Mouse (Mus musculus) skeletal muscle tissue, adult 2 months (tissue): Measurements from ENCODE around the gene Acap2.

Experiments used
- DNase-seq: peaks from one replicate; pipeline ENCODE4 v3.0.0-alpha.2; 2012; ENCODE audit warnings: low read depth, low spot score

Gene Acap2

DNA sequence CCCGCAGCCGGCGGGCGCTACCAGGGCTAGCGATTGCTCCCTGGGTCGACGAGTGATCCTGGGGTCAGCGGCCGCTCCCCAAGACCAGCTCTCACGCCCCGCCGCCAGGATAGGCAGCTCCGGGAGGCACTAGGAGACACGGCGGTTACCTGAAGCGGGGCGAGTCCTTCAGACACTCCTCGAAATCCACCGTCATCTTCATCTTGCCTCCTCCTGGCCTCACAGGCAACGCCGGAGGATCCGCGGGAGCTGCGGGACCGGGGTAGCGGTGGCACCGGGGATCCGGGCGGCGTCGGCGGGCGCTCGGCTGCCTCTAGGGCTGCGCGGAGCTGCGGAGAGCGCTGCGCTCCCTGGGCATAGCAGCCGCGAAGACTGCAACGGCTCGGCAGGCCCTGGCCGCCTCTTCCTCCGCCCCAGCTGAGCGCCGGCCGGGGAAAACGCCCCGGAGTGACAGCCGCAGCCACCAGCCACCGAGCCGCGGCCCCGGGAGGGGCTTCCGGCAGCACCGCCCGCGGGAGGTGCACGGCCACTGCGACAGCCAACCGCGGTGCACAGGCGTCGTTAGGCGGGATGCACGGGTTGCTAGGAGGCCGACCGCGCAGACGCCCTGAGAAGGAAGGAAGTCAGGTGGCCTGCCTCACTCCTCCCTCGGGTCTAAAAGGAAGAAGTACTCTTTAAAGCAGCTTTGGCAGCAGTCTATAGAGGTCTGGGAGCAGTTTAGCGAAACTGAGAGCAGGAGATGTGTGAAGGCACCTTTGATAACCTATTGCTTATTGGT lies at the start of gene Acap2:
TSS of gene Acap2 (minus strand) at position 456 of the 778 bp plus-strand sequence.
- peak; percentile 97 for DNase-seq

DNA sequence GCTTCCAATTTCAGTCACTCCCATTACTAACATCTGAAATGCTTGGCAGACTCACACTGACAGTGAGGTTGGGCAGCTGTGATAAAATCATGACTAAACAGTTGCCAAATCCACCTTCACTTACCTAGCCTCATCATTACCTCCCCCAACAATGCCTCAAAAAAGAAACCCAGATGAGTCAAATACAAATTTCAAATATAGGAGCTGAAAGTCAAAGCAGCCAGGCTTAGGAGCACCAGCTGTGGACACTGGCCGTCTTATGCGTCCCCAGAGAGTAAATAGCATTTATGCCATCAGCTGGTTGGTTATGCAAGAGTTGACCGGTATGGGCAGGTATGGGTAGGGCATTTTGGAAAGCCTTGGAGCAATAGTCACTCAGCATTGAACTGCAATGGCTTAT lies 48.4 kb upstream of the Acap2 start:
- DNase-seq, result no peak

DNA sequence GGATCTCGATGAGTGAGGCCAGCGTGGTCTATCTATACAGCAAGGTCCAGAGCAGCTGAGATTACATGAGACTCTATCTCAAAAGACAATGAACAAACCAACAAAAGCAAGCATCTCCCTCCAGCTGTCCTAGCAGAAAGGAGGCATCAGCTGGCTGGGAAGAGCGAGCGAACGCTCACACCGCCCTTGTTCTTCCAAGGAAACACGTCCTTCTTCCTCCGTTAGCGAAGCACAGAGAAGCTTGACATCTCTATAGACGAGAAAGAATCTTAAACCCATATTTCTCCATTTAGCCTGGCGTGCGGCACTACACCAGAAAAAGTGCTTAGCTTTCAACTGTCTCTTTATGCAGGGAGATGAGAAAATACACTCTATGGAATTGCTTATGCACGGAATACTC lies 47.7 kb upstream of the Acap2 start:
- DNase-seq, result no peak

DNA sequence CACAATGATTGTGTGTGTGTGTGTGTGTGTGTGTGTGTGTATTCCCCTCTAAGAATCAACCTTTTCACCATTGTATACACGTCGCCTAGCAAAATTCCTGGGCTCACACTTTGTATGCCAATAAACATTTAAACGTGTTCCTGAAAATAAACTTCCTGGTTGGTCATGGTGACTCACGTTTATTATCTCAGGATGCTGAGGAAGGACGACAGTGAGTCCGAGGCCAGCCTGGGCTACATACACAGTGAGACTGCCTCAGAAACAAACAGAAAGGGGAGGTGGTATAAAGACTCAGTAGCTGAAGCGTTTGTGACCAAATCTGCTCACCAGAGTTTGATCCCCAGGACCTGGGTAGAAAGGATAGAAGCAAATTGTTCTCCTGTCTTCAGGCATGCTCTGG lies 46.4 kb upstream of the Acap2 start:
- no peak for DNase-seq

DNA sequence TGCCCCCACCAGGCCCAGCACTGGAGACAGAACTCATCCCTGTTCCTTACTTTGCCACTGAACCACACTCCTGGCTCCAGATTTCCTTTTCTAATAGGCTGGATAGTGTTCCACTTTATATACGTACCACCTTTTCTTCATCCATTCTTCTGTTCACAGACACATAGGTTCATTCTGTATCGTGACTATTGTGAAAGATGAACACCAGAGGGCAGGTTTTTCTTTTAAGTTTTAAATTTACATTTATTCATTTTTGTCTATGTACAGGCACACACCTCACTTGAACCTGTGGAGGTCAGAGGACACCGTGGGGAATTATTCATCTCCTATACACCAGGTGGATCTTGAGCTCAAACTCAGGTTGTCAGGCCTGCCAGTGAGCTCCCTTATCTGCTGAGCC lies 43.0 kb upstream of the Acap2 start:
- DNase-seq, result no peak

DNA sequence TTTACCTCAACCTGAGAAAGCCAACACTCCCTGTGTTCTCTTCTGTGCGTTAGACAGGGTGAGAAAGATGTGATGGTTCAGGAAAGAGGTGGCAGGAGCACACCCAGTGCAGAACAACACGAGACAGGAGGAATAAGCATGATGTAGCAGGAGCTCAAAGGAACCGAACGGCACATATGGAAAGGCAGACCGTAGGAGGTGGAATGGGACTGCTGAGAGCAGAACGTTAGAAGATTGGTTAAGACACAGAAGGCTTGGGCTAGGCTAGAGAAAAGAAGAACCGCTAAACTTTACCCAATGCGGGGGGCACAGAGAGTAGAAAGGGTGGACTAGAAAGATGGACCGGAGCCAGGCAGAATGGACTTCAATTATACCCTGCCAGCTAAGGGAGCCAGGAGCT lies 40.4 kb upstream of the Acap2 start:
- DNase-seq, result no peak

DNA sequence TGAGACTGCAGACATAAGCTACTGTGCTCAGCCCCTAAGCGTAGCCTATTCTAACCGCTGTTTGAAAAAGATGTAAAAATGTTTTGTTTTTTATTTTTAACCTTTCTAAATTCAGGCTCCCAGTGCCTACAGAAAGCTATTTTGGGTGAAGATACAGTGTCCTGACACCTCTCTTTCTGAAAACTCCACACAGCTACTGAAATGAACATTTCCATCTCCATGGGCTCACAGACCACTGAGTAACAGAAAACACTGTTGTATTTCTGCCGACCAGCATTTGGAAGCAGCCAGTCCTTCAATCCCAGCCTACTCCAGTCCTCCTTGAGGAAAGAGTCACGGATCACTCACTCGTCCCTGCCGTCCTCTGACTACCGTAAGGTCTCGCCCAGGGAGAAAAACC lies 39.5 kb upstream of the Acap2 start:
- no peak for DNase-seq

DNA sequence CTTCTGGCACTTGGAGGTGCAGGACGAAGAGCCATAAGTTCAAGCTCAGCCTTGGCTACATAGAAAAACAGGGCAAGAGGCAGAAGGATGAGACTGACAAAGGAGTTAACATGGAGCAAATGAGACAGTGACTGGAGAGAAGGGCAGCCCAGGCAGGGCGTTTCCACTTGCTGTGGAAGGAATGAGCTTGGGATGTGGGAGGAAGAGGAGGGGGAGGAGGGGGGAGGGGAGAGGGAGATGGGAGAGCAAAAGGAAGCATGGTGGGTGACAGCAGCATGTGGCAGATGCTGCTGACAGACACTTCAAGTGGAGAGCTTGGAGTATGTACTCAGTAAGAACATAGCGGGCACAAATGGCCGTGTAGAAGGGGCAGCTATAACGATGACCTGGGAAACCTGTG lies 37.2 kb upstream of the Acap2 start:
- DNase-seq, result no peak

DNA sequence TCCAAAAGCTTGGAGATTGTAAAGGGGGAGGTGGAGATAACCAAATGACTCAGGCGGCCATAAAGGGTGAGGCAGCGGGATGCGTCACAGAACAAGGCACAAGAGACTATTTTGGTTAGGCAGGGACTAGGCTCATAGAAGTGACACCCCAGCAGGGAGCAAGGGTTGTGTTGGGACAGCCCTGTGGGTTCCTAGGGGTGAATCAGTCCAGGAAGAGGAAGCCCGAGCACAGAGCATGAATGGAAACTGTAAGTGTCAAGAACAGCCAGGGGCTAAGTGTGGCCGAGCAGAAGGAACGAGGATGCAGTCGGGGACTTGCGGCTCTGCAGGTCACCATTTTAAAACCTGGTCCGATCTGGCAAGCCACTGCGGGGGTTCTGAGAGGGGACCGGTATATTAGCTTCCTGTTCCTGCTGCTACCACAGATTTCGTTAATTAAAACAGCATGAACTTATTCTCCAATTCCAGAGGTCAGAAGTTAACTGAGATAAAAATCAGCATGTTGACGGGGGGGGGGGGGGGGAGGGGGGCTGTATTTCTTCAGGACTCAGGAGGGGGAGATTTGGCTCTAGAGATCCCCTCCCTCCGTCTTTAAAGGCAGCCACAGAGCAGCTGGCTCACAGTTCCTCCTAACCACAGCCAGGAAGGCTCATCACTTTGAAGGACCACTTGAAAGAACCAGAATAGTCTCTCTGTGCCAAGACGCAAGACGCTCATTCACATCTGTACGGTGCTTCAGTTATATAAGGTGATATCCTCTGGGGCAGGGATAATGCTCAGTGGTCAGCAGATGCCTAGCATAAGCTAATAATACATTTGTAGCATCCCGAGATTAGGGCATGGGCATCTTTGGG lies 34.6 kb upstream of the Acap2 start:
- peak; percentile 34 for DNase-seq

DNA sequence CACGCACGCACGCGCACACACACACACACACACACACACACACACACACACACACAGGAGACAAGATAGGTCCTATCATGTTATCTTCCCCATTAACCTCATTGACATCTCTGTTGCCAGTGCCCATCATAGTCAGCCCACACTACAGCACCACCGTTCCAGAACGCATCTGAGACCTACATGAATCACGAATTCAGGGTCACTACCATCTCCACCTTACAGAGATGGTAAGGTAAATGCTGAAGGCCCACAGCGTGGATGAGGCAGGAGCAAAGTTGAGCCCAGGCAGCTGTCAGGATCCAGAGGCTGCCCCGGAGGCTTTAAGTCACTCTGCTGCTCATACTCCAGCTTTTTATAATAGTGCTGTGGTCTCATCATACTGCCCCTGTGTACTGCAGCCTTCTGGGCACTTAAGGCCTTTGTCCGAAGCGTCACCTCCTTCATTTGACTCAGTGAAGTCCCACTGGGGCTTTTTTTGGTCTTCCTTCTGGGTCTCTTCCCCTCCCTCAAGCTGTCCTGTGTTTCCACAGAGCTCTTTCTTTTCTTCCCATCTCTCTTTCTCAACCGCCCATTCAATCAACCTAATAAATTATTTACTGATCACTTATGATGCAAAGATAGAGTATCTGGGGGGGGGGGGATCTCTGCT lies 33.9 kb upstream of the Acap2 start:
- no peak for DNase-seq

DNA sequence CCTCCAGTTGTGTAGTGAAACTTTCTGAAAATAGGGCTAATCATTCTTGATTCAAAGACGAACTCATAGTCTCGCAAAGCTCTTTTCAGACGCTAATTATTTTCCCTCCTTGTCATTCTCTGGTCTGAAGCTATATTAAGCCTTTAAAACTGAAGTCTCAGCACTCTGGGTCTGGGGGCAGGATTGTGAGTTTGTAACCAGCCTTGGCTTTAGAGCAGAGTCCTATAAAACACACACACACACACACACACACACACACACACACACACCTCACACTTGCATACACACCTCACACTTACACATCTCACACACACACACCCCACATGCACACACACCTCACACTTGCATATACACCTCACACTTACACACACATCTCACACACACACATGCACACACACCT lies 33.3 kb upstream of the Acap2 start:
- no peak for DNase-seq

DNA sequence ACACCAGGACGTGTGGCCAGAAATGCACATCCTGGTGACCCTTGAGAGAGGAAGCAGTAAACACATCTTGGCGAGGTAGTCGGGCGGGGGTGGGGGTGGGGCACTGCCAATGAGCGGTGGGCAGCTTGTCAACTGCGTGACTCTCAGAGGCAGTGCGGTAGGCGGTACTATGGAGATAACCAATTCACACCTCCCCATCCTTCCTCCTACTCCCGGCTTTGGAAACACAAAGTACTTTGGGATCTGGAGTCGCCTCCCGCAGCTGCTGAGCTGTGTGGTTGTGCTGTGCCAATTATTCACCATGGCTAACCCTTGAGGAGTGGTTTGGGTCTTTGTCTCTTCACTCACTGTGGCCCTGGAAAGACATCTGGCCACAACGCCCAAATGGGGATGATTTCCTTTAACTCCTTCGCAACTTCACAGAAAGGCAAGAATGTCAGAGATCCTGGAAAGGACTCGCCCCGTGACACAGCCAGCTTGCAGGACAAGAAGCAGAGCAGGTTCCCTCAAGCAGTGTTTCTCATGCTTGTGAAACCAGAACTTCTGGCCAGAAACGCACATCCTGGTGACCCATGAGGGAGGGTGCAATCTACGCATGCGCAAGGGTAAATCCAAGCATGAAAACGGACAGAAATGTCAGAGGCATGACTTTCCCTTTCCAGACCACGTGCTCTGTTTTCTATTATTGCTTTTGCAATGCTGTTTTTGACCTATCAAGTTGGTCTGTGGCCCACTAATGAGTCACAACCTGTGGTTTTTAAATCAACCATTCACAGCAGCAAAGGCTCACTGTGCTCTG lies 32.7 kb upstream of the Acap2 start:
- DNase-seq, result peak; percentile 94

DNA sequence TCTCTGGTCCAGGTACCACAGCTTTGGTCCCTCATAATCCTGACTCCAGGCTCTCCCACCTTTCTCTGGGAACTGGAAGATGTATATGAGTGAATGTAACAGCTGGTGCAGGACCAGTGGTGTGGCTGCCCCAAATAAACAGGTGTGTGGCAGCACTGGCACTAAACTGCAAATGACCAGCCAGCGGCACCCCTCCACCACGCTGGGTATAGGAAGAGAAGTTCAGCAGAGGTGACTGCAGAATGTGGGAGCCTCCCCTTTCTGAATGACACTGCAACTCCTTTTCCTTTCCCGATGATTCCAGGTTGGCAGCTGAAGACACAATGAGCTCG lies 32.1 kb upstream of the Acap2 start:
- no peak for DNase-seq

DNA sequence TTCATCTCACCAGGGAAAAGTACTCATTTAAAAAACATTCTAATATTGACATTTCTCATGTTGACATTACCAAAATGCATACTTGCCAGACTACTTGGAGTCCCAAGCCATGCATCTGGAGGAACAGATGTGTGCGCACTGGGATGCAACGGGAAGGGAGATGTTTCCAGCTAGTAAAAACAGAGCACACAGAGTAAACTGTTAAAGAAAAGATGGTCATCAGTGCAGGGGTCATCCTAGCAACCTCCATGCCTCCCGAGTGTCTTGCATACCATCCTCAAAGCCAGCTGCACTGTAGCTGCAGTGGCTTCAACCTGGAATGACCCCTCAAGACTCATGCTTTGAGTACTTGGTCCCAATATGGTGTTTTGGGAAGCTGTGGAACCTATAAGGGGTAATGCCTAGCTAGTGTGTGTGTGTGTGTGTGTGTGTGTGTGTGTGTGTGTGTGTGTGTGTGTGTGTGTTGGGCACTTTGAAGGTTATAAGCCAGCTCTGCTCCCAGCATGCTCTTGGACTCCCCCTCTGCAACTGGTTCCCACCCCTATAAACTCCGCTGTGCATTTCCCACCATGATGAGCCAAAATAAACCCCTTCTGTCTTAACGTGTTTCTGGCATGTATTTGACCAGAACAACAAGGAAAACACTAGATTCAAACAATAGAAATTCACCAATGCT lies 31.6 kb upstream of the Acap2 start:
- DNase-seq, result no peak

DNA sequence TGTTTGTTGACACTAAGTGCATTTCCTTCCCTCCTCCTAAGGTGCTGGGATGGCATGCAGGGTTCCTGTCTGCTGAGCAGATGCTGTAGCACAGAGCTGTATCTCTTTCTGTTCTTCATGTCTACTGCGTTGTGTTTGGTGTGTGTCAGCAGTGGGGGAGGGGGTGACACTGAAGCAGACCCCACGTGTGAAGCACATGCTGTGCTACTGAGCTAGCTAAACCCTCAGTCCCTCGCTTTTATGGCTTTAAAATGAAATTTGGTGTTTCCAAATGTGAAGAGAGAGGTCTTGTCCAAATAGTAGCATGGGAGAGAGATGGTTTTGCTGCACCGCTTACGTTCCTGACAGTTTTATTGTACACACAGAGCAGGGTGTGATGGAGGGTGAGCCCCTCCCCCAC lies 30.5 kb upstream of the Acap2 start:
- no peak for DNase-seq

DNA sequence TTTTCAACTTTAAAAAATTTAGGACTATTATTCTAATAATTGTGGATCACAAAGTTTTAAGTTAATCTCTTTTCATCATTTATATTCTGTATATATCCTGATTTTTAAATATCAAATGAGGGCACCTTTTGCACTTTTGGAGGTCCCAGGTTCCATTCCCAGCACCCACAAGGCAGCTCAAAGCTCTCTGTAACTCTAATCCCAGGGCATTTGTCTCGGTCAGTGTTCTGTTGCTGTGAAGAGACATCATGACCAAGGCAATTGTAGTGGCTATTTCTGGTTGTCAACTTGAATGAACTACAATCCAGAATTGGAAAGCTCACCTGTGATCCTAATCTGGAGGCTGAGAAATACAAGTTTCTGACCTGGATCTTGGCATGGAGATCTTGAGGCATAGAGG lies 26.7 kb upstream of the Acap2 start:
- DNase-seq, result no peak

DNA sequence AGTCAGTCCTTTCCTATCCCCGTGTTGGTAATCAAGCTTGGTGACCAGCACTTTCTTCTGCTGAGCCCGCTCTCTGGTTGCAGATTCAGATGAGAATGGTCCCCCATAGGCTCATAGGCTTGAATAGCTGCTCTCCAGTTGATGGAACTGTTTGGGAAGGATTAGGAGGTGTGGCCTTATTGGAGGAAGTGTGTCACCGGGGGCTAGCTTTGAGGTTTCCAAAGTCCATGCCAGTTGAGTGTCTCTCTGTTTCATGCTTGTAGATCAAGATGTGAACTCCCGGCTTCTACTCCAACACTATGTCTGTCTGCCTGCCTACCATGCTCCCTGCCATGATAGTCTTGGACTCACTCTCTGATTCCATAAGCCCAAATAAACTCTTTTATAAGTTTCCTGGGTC lies 14.2 kb upstream of the Acap2 start:
- no peak for DNase-seq

DNA sequence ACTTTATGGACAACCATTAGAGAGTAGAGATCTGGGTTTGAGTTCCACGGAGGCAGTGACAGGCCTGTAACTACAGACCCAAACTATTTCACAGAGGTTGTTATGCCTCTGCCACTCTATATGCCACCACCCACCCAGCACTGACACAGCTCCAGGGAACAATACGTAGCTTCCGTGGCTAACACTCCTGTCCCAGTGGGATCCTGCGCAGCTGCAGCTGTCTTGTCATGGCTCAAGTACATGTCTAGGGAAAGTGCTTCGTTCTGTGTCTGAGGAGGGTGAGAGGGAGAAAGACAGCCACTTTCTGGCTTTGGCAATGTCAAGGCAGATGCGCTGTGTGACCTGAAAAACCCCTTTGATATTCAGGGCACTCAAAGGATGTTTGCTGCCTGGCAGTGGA lies 12.4 kb upstream of the Acap2 start:
- no peak for DNase-seq

DNA sequence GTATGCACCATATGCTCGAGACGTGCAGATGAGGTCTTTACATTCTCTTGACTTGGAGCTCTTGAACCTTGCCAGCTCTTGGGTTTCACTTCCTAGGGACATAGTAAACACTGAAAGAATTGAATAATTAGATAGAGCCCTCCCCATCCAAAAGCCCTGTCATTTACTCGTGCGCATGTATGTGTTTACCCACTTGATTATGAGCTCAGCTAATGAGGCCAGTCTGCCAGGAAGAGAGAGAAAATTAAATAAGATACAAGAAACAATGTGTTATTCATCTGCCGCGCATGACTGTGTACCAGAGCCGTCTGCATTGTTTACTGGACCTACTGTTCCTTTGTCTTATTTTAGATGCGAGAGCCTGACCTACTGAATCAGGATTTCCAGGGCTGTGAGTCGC lies 10.5 kb upstream of the Acap2 start:
- no peak for DNase-seq

DNA sequence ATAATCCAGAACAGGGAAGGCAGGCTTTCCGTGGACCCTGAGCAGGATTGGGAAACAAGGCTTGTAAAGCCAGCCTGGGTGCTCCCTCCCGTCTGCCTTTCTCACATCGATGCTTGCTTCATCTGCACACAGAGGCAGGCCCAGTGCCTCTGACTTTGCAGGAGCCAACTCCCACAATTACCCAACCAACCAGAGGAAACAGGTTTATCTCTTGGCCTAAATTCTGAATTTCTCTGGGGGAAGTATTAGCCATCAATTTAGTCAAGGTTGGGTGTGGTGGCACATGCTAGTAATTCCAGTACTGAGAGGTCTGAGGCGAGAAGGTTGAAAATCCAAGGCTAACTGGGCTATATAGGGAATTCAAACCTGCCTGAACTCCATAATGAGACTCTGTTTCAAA lies 9.4 kb upstream of the Acap2 start:
- DNase-seq, result no peak

DNA sequence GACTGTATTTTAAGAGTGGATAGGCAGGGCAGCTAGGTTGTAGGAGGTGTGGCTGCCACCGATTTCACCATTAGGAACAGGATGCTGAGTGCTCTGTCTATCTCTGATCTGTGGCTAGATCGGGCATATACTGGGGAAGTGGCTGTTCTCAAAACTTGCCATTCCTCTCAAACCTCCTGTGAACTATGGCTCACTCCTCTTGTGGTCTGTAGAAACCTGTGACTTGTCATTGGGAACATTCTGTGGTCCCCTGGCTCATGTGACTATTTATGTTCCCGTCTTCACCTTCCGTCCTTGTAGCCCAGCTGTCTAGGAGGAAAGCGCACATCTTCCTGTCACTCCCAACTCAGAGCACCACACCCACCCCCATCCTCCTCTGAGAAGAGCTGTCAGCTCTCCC lies 8.9 kb upstream of the Acap2 start:
- no peak for DNase-seq
